Mouse (Mus musculus) spleen, postnatal 14 days (tissue): Measurements from ENCODE around the gene C130050O18Rik.
"Not testable (repeated sequence)": the region's sequence is repeated elsewhere in the genome, so short reads cannot be mapped to it uniquely, and the experiment has no call there.

Experiments used
- DNase-seq, 2 experiments: peaks; one replicate each; pipeline ENCODE4 v3.0.0; 2021 to 2022; ENCODE audit warnings: low spot score in 2 of 2

Gene C130050O18Rik

DNA sequence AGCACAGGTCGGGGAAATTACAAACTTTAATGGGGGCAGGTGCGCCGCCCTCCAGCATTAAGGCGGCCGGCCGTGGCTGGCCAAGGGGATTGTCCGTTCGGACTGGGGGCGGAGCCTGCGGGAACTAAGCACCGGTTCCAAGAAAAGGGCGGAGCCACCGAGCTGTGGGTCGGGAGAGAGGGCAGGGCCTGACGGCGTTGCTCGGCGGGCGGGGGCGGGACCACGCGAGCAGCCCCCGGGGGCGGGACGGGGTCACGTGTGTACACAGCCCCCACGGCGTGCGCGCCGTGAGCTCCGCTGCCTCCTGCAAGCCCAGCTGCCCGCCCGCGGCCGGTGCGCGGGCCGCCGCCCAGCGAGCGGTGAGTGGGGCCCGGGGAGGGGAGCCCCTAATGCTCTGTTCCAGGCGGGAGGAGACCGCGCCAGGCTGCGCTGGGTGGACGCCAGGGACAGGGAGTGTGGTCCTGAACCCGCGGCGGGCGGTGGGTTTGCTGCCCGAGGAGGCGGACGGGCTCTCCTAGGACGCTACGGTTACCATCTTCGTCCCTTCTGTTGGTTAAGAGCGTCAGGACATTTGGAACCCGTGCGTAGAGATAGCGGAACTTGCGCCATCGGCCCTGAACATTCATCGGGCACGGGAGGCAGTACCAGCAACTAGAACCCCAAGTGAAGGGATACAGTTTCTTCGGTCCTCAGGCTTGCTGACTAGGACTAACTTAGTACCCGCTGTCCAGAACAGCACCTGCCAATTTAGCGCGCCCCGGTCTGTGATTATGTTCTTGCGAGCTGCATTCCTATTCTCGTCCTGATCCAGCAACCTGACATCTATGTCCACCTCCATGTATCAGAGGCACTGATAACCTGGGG lies 24.5 kb upstream of the C130050O18Rik start:
- DNase-seq, result peak; percentile 89 to 90

GRCm38 (mm10) chr5:139381586-139382513 lies 23.2 kb upstream of the C130050O18Rik start:
- peak in 1 of 2 experiments; percentile 55 for DNase-seq

DNA sequence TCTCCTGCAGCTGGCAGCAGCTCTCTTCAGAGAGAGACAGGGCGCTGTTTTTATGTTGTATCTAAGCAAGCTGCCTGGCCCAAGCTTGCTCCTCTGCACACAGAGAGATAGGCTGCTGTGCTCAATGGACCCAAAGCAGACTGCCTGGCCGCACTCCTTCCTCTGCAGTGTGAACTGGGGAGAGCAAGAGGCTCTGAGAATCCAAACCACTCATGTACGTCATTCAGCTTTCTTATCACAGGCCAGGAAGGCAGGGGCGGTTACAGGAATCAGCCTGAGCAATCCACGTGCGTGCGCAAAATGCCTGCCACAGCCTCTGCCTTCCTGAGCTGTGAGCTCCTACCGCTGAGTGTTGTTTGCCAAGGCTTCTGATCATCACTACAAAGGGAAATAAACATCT lies 22.3 kb upstream of the C130050O18Rik start:
- peak in 1 of 2 experiments; percentile 50 for DNase-seq

- no peak for DNase-seq
These were observed 21.8 kb upstream of the C130050O18Rik start for GRCm38 (mm10) chr5:139383234-139383633.

- DNase-seq, result no peak
These were observed 20.5 kb upstream of the C130050O18Rik start for GRCm38 (mm10) chr5:139384531-139384930.

GRCm38 (mm10) chr5:139386047-139386446 lies 19.0 kb upstream of the C130050O18Rik start:
- no peak for DNase-seq

GRCm38 (mm10) chr5:139387329-139388194 lies 17.5 kb upstream of the C130050O18Rik start:
- no peak for DNase-seq

GRCm38 (mm10) chr5:139388195-139388570 lies 16.9 kb upstream of the C130050O18Rik start:
- DNase-seq, result no peak

DNA sequence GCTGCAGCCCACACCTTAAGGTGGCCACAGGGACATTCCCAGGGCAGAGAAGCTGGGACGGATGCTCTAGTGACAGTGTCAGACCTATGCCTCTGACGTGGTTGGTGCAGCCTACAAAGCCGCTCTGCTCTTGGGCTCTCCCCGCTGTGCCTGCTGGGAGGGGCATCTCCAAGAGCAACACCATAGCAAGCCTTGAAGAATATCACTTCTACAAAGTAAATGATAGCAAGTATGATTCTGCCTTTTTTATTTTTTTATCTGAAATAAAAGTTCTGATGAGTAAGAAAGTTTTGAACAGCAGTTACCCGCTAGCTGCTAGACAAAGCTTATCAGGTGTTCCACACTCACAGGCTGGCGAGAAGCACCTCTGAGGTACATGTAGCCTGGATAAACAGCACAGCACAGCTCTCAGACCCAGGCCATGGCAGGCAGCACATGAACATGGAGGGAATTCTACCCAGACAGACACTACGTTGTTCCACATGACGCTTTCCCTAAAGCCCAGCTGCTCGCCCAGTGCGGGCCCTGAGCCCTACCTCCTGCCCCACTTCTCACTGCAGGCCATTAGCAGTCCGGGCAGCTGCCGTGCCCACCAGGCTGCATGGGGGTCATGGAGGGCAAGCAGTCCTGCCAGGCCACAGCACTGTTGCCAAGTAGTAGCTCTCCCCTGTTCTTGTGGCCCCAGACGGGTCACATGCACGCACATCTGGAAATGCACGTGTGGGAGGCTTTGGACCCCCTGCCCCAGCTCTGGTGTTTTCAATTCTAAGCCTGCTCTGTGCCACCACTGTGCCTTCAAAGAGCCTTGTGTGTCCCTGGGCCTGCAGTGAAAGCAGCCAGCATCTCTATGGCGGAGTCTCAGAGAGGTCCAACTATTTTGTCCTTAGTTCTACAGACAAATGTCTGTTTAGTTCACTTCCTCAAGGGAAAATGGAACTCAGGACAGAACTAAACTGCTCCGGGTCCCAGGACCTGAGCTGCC lies 16.1 kb upstream of the C130050O18Rik start:
- DNase-seq, result no peak

DNA sequence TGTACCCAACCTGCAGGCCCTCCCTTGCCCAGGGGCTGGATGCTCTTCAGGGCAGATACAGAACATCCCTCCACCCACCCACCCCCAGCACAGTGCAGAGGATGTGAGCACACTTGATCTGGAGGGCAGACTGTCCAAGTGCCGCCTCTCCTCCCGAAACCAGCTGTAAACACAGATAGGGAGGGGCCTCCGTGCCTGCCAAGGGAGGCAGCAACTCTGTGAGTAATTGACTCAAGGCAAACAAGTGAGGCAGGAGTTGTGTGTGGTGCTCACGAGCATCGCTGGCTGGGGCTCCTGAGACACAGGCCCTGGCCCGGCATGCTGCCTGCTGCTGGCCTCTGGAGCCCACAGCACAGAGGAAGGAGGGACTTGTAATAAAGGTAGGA lies 15.4 kb upstream of the C130050O18Rik start:
- DNase-seq, result peak; percentile 63 to 68

GRCm38 (mm10) chr5:139390324-139391119 lies 14.6 kb upstream of the C130050O18Rik start:
- DNase-seq, result not testable (repeated sequence)

- DNase-seq, result no peak
These were observed 13.6 kb upstream of the C130050O18Rik start for GRCm38 (mm10) chr5:139391309-139391990.

DNA sequence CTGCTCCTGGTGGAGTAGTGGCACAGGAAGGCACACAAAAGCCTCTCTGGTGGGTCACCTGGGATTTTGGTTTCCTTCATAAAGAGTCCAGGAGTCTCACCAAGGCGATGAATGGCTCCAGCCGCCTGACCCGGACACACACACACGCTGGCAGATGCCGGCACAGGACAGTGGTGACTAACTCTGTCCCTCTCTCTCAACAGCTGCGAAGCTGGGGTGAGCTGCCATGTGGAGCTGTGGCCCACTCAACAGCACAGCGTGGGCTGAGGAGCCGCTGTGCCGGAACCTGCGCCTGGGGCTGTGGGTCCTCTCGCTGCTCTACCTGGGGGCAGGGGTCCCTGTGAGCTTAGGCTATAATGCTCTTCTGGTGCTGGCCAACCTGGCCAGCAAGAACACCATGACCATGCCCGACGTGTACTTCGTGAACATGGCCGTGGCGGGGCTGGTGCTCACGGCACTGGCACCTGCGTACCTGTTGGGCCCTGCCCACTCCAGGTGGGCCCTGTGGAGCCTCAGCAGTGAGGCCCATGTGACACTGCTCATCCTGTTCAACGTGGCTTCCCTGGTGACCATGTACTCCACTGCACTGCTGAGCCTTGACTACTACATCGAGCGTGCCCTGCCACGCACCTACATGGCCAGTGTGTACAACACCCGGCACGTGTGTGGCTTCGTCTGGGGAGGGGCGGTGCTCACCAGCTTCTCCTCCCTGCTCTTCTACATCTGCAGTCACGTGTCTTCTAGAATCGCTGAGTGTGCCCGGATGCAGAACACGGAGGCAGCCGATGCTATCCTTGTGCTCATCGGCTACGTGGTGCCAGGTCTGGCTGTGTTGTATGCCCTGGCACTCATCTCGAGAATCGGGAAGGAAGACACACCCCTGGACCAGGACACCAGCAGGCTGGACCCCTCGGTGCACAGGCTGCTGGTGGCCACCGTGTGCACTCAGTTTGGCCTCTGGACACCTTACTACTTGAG lies 12.6 kb upstream of the C130050O18Rik start:
- no peak for DNase-seq

DNA sequence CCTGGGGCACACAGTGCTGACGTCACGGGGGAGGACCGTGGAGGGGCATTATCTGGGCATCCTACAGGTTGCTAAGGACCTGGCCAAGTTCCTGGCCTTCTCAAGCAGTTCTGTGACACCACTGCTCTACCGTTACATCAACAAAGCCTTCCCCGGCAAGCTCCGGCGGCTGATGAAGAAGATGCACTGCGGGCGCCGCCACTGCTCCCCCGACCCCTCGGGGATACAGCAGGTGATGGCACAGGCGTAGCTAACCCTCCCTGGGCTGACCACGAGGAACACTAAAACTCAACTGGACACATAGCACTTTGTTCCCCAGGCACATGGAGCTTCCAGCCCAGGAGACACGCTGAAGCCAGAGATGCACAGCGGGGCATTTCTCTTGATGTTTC lies 11.9 kb upstream of the C130050O18Rik start:
- DNase-seq, result no peak

GRCm38 (mm10) chr5:139394399-139394798 lies 10.7 kb upstream of the C130050O18Rik start:
- DNase-seq, result no peak

DNA sequence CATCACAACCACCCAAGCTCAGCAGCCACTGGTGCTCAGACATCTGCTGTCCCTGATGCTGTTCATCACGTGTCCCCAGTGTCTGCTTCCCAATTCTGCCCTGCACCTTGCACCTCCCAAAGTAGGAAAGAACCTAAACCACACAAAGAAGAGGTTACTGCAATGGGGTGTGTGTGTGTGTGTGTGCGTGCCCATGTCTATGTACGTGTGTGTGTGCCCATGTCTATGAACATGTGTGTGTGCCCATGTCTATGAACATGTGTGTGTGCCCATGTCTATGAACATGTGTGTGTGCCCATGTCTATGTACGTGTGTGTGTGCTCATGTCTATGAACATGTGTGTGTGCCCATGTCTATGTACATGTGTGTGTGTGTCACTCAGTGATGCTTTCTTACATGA lies 9.6 kb upstream of the C130050O18Rik start:
- no peak for DNase-seq

- DNase-seq, result no peak
These were observed 7.6 kb upstream of the C130050O18Rik start for GRCm38 (mm10) chr5:139397359-139397916.
